8 mouse cellular contexts compared by ENCODE assay signal in genomic region chr9:31385947-31386354, GRCm38 (mm10). TPM values are rescaled to one million over a fixed set of nuclear protein-coding genes. Genes with fewer than 3 reads are reported as not detected.
A peak's percentile ranks its signal among the peaks of the same experiment; 100 is the strongest.
DNase-seq lines count a peak whose midpoint lies in the region; ATAC-seq and TF ChIP-seq lines count a peak whose summit lies in the region.

Nfrkb (plus strand) TSS chr9:31386192.

- peak within 1 kb of the TSS; percentile 53 for H3K4me2 ChIP-seq in kidney, embryonic 14.5 days (replicated peaks; ENCODE audit: low read depth, low read length)
- H3K4me2 ChIP-seq in limb, embryonic 15.5 days, result peak within 1 kb of the TSS; percentile 55

- H3K4me1 ChIP-seq in bone marrow macrophage, adult 2 months (ENCODE audit: control insufficient read depth, insufficient read depth, low read length), result peaks cover 5% of the 10 kb centered on the region
- no peaks in the 10 kb centered on the region for H3K4me1 ChIP-seq in embryonic fibroblast, embryonic 13.5 days (ENCODE audit: control insufficient read depth, insufficient read depth, low read length)
- peaks cover 11% of the 10 kb centered on the region; the same call in 1 of the 2 replicates for H3K4me1 ChIP-seq in kidney, embryonic 14.5 days (ENCODE audit: control insufficient read depth, insufficient read depth, low read length)
- peaks cover 13% of the 10 kb centered on the region for H3K4me1 ChIP-seq in limb, embryonic 15.5 days

- under 1% methylated on average over 39 of the region's 46 CpGs for WGBS in kidney, embryonic 14.5 days
- WGBS in limb, embryonic 15.5 days, result under 1% methylated on average over 45 of the region's 46 CpGs

- H3K9me3 ChIP-seq in kidney, embryonic 14.5 days (ENCODE audit: control insufficient read depth, low read length), result no peaks in the 10 kb centered on the region
- no peaks in the 10 kb centered on the region for H3K9me3 ChIP-seq in limb, embryonic 15.5 days

- peaks cover 11% of the 10 kb centered on the region; the same call in 1 of the 2 replicates for H3K36me3 ChIP-seq in kidney, embryonic 14.5 days (ENCODE audit: control insufficient read depth, insufficient read depth, low read length)
- H3K36me3 ChIP-seq in limb, embryonic 15.5 days, result peaks cover 13% of the 10 kb centered on the region

- no peaks in the 10 kb centered on the region for H3K27me3 ChIP-seq in kidney, embryonic 14.5 days (ENCODE audit: control insufficient read depth, insufficient read depth, low read length)
- H3K27me3 ChIP-seq in limb, embryonic 15.5 days, result no peaks in the 10 kb centered on the region

- DNase-seq in A20 (ENCODE audit: low read depth, low spot score), result peak; percentile 96
- peak; percentile 93 to 94 for DNase-seq in heart, adult 9 months (ENCODE audit: low spot score in 2 of 2)
- peak; percentile 80 to 87 for DNase-seq in monocyte, adult 2 months (ENCODE audit: low read depth in 1 of 2, low spot score in 2 of 2)
- peak; percentile 96 for DNase-seq in spleen, postnatal 36 days (ENCODE audit: low spot score in 2 of 2)

- ATAC-seq in kidney, embryonic 14.5 days (ENCODE audit: low FRiP score, low TSS enrichment), result peak; percentile 95
- peak; percentile 94 for ATAC-seq in limb, embryonic 15.5 days (ENCODE audit: insufficient number of reproducible peaks, low FRiP score, low TSS enrichment, low read depth)

- TF ChIP-seq POLR2A in bone marrow macrophage, adult 2 months (IDR thresholded peaks at IDR 0.05; ENCODE audit: borderline replicate concordance, low read depth, low read length), result no peak
- TF ChIP-seq POLR2A in embryonic fibroblast, embryonic 13.5 days (IDR thresholded peaks at IDR 0.05; ENCODE audit: low read depth, low read length), result peak; percentile 92

- no peak within 1 kb of the TSS for H3K27ac ChIP-seq in bone marrow macrophage, adult 2 months (ENCODE audit: insufficient read depth, low read depth, low read length)
- H3K27ac ChIP-seq in embryonic fibroblast, embryonic 13.5 days (ENCODE audit: insufficient read depth, low read length), result no peak within 1 kb of the TSS
- no peak within 1 kb of the TSS for H3K27ac ChIP-seq in kidney, embryonic 14.5 days (ENCODE audit: low read depth, low read length)
- H3K27ac ChIP-seq in limb, embryonic 15.5 days, result peak within 1 kb of the TSS; percentile 43

- no peak for TF ChIP-seq CTCF in bone marrow macrophage, adult 2 months (IDR thresholded peaks at IDR 0.05; ENCODE audit: low read depth, low read length)
- no peak for TF ChIP-seq CTCF in embryonic fibroblast, embryonic 13.5 days (IDR thresholded peaks at IDR 0.05; ENCODE audit: borderline replicate concordance, insufficient read depth, low read length)

- peak within 1 kb of the TSS; percentile 85 for H3K4me3 ChIP-seq in bone marrow macrophage, adult 2 months (ENCODE audit: insufficient read depth, low read length)
- H3K4me3 ChIP-seq in embryonic fibroblast, embryonic 13.5 days (ENCODE audit: insufficient read depth, low read length), result peak within 1 kb of the TSS; percentile 90
- H3K4me3 ChIP-seq in kidney, embryonic 14.5 days (ENCODE audit: low read length), result peak within 1 kb of the TSS; percentile 95
- H3K4me3 ChIP-seq in limb, embryonic 15.5 days, result peak within 1 kb of the TSS; percentile 74

- peak within 1 kb of the TSS; percentile 88 for H3K9ac ChIP-seq in kidney, embryonic 14.5 days (ENCODE audit: low read depth, low read length)
- H3K9ac ChIP-seq in limb, embryonic 15.5 days, result peak within 1 kb of the TSS; percentile 85

RNA-seq across cellular contexts. Expression of gene Nfrkb, which starts in this region (rescaled TPM):
- polyA plus RNA-seq in bone marrow macrophage, adult 2 months (2012; ENCODE audit: insufficient read depth, insufficient read length, missing spikeins), result 13.1 and 14.2 TPM in 2 replicates
- polyA plus RNA-seq in embryonic fibroblast, embryonic 13.5 days (2011; ENCODE audit: insufficient read length, low read depth, missing spikeins), result 14.0 and 16.1 TPM in 2 replicates
- polyA plus RNA-seq in kidney, embryonic 14.5 days (2014; fragmentation: Nextera tagmentation; extraction: Ambion mirVana), result 33.3 and 34.5 TPM in 2 replicates
- polyA plus RNA-seq in limb, embryonic 15.5 days (2015; fragmentation: Nextera tagmentation; extraction: Ambion mirVana), result 20.5 and 21.5 TPM in 2 replicates
